ENCODE assay signal across 9 mouse cellular contexts in the genomic region with DNA sequence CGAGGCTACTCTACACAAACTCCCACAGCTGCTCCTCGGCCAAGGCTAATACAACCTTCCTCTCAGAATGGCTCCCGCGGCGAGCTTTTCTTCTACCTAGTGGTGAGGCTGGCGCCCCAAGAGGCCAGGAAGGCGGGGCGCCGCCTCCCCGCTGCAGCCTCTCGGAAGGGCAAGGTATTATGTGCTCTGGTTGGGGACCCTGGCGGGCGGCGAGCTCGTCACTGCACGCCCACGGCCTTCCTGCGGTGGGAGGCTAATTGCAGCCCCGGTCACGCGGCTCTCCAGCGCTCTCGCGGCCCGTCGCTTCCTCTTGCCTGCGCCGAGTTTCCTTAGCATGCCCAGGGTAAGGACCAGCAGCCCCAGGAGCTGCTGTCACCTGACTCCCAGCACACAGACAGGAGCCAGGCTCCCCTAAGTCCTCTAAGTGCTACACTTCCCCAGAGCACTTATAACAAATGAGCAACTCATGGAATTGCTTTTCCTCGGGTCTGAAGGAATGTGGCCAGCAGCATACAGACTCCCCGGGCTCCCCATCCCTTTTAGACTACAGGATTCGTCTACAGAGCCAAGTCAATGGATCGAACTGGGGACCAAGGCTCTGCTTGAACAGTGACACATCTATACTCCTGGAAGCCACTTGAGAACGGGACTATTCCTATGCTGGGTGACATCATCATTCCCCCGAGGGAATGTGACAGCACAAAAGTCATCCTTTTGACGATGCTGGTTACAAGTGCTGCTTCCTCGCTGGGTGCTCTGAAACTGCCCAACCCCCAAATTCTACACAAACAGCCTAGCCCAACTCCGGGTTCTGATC. TPM values are rescaled to one million over a fixed set of nuclear protein-coding genes. Genes with fewer than 3 reads are reported as not detected.
DNase-seq lines count a peak whose midpoint lies in the region; ATAC-seq and TF ChIP-seq lines count a peak whose summit lies in the region.
"Had no signal": no experiment of that assay in that cellular context is flagged by ENCODE, and none has a peak within 500 bp of the region (broad histone marks: within the 10 kb centered on the region; RNA-seq: fewer than 3 reads in every experiment).

No protein-coding gene starts in this region.

- H3K9me3 ChIP-seq in hindbrain, postnatal 0 days (ENCODE audit: low read length), result no peaks in the 10 kb centered on the region
- H3K9me3 ChIP-seq in limb, embryonic 10.5 days (replicated peaks), result no peaks in the 10 kb centered on the region

- CTCF ChIA-PET in Patski (lab: Charles Lee), result no interaction called here

- peaks cover 23% of the 10 kb centered on the region for H3K36me3 ChIP-seq in hindbrain, postnatal 0 days (ENCODE audit: insufficient read depth, low read length)
- H3K36me3 ChIP-seq in limb, embryonic 10.5 days, result peaks cover 30% of the 10 kb centered on the region

- TF ChIP-seq CTCF in Patski (IDR thresholded peaks at IDR 0.05), result no peak
- peak; percentile 40 for TF ChIP-seq CTCF in gastrocnemius, adult 2 months (IDR thresholded peaks at IDR 0.05)
- TF ChIP-seq CTCF in hindbrain, postnatal 0 days (IDR thresholded peaks at IDR 0.05; ENCODE audit: low read depth), result peak; percentile 47

- H3K27me3 ChIP-seq in Patski, result no peaks in the 10 kb centered on the region
- H3K27me3 ChIP-seq in hindbrain, postnatal 0 days (ENCODE audit: insufficient read depth, low read length), result no peaks in the 10 kb centered on the region
- no peaks in the 10 kb centered on the region for H3K27me3 ChIP-seq in limb, embryonic 10.5 days (ENCODE audit: low read depth, poor library complexity, severe bottlenecking)

- H3K4me3 ChIP-seq in gastrocnemius, adult 2 months, result peak overlapping the region; percentile 74
- H3K4me3 ChIP-seq in hindbrain, postnatal 0 days (ENCODE audit: low read length), result peak overlapping the region; percentile 31
- peak overlapping the region; percentile 57 for H3K4me3 ChIP-seq in limb, embryonic 10.5 days
- H3K4me3 ChIP-seq: erythroblast, embryonic 14.5 days had no signal

- intact Hi-C loops in gastrocnemius, adult 2 months (cut with DNase I), result no loop called here

- peak overlapping the region; percentile 63 for H3K27ac ChIP-seq in gastrocnemius, adult 2 months
- peak overlapping the region; percentile 73 for H3K27ac ChIP-seq in hindbrain, postnatal 0 days
- H3K27ac ChIP-seq in limb, embryonic 10.5 days, result peak overlapping the region; percentile 83

- WGBS in hindbrain, postnatal 0 days, result 2% methylated on average over 37 of the region's 37 CpGs
- 3% methylated on average over 37 of the region's 37 CpGs for WGBS in limb, embryonic 10.5 days

- DNase-seq in Patski (ENCODE audit: low read depth, low spot score), result no peak
- DNase-seq in cerebellum, adult 9-11 months, result peak; percentile 61
- DNase-seq in gastrocnemius, adult 2 months, result peak; percentile 60
- DNase-seq in hindbrain, postnatal 0 days (ENCODE audit: low spot score), result peak; percentile 74
- peak; percentile 77 for DNase-seq in limb, embryonic 10.5 days (ENCODE audit: low spot score)
- peak; percentile 63 for DNase-seq in mesoderm, embryonic 11.5 days (ENCODE audit: low read depth, low spot score)
- DNase-seq in skeletal muscle tissue, adult 2 months (ENCODE audit: low read depth, low spot score), result peak; percentile 13
- no peak for DNase-seq in c-Kit-positive CD71-positive TER-119-positive erythroid progenitor cells, embryonic 14.5 days (ENCODE audit: low spot score)

- peak; percentile 10 for ATAC-seq in Patski
- ATAC-seq in hindbrain, postnatal 0 days, result peak; percentile 82

- POLR2A ChIA-PET in Patski (lab: Charles Lee), result interaction anchor here (0.6 kb wide), 1 partner anchor 24 kb away, joined by 4 read pairs; no protein-coding TSS in a partner anchor

- peak overlapping the region; percentile 53 for H3K9ac ChIP-seq in hindbrain, postnatal 0 days (replicated peaks; ENCODE audit: low read length)

- in situ Hi-C loops in Patski (cut with MboI; ENCODE audit: low pct_unique_long_range_greater_than_20kb), result no loop called here

- peaks cover 16% of the 10 kb centered on the region; the same call in 1 of the 2 replicates for H3K4me1 ChIP-seq in hindbrain, postnatal 0 days (ENCODE audit: insufficient read depth, low read length)
- H3K4me1 ChIP-seq in limb, embryonic 10.5 days, result peaks cover 25% of the 10 kb centered on the region

- H3K4me2 ChIP-seq in hindbrain, postnatal 0 days (ENCODE audit: low read depth, low read length), result peak overlapping the region; percentile 65

RNA-seq across cellular contexts. Expression of a gene that starts 19.5 kb away (rescaled TPM):
- polyA plus RNA-seq in Patski (2021), result not detected
- total RNA-seq in gastrocnemius, adult 2 months (2021), result not detected
- 0.58 TPM in 1 of 2 replicates, not detected in the other for total RNA-seq in hindbrain, postnatal 0 days (2014; rRNA removed)
- not detected in 2 replicates for polyA plus RNA-seq in hindbrain, postnatal 0 days (2015; fragmentation: Nextera tagmentation; extraction: Ambion mirVana)
- not detected in 2 replicates for polyA plus RNA-seq in limb, embryonic 10.5 days (2016; fragmentation: Nextera tagmentation; extraction: Ambion mirVana)
- polyA plus RNA-seq: erythroblast, embryonic 14.5 days had no signal

RNA-seq across cellular contexts. Expression of a gene that starts 19.6 kb away (rescaled TPM):
- polyA plus RNA-seq in Patski (2021), result 0.37 TPM
- total RNA-seq in gastrocnemius, adult 2 months (2021), result 1 to 10 TPM; 4.1 to 6.1 TPM
- total RNA-seq in hindbrain, postnatal 0 days (2014; rRNA removed), result 38.5 and 51.4 TPM in 2 replicates
- 16.4 and 17.4 TPM in 2 replicates for polyA plus RNA-seq in hindbrain, postnatal 0 days (2015; fragmentation: Nextera tagmentation; extraction: Ambion mirVana)
- polyA plus RNA-seq in limb, embryonic 10.5 days (2016; fragmentation: Nextera tagmentation; extraction: Ambion mirVana), result 0.60 and 0.70 TPM in 2 replicates

RNA-seq across cellular contexts. Expression of a gene that starts 34.0 kb away (rescaled TPM):
- 35.1 TPM for polyA plus RNA-seq in Patski (2021)
- 10 to 100 TPM; 54.8 to 55.7 TPM for total RNA-seq in gastrocnemius, adult 2 months (2021)
- total RNA-seq in hindbrain, postnatal 0 days (2014; rRNA removed), result 21.6 and 61.1 TPM in 2 replicates
- polyA plus RNA-seq in hindbrain, postnatal 0 days (2015; fragmentation: Nextera tagmentation; extraction: Ambion mirVana), result 48.9 and 51.7 TPM in 2 replicates
- 48.8 and 56.2 TPM in 2 replicates for polyA plus RNA-seq in limb, embryonic 10.5 days (2016; fragmentation: Nextera tagmentation; extraction: Ambion mirVana)

Comparison
In these comparisons a context has a peak if more than half of its experiments do, and no peak if none do; other contexts are left out.
1. DNase-seq: peak in cerebellum, adult 9-11 months (single experiment), gastrocnemius, adult 2 months (single experiment), hindbrain, postnatal 0 days (single experiment), limb, embryonic 10.5 days (single experiment), mesoderm, embryonic 11.5 days (single experiment) and skeletal muscle tissue, adult 2 months (single experiment); none in Patski (single experiment) and c-Kit-positive CD71-positive TER-119-positive erythroid progenitor cells, embryonic 14.5 days (single experiment).
2. RNA of a gene that starts 19.6 kb away (polyA plus RNA-seq): 16.4 to 17.4 TPM in hindbrain, postnatal 0 days; 0.60 to 0.70 TPM in limb, embryonic 10.5 days and 0.37 TPM in Patski (single experiment); every median in the first group is over 10 times any median in the second.
3. Peak in every context shown above with its lines, with median percentiles within 50 percentile points of each other: H3K27ac ChIP-seq and H3K4me3 ChIP-seq.